Mouse (Mus musculus): ENCODE results near the gene Fkbp6.
A peak's percentile ranks its signal among the peaks of the same experiment; 100 is the strongest.
"Not testable (repeated sequence)": the region's sequence is repeated elsewhere in the genome, so short reads cannot be mapped to it uniquely, and the experiment has no call there.

Fkbp6 gene

GRCm38 (mm10) chr5:135349862-135350261 is at the start of gene Fkbp6:
Gene Fkbp6 (minus strand): TSS chr5:135350044.
- DNase-seq: no peak

DNA sequence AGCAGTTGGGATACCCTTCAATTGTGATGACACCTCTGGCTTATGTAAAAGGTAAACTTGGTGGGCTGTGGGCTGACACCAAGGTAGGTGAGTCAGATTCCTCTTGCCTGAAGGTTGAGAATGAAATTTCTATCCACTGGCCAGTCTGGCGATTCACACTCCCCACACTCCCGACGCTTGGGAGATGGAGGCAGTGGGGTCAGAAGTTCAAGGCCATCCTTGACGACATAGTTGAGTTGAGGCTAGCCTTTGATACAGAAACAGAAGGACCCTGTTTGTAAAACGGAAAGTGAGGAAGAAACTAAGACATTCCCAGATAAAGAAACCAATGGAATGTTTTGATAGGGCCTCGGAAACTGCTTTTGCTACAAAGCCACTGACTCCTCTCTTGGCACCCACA is 49.5 kb upstream of the Fkbp6 start:
- DNase-seq: no peak

GRCm38 (mm10) chr5:135395826-135396225 is 46.0 kb upstream of the Fkbp6 start:
- peak; percentile 15 to 28 for DNase-seq

GRCm38 (mm10) chr5:135394004-135394823 is 44.4 kb upstream of the Fkbp6 start, which contains the start of gene Pom121:
Gene Pom121 (minus strand): TSS chr5:135394546.
- peak; percentile 83 to 85 for DNase-seq

GRCm38 (mm10) chr5:135383771-135384170 is 33.9 kb upstream of the Fkbp6 start:
- no peak for DNase-seq

DNA sequence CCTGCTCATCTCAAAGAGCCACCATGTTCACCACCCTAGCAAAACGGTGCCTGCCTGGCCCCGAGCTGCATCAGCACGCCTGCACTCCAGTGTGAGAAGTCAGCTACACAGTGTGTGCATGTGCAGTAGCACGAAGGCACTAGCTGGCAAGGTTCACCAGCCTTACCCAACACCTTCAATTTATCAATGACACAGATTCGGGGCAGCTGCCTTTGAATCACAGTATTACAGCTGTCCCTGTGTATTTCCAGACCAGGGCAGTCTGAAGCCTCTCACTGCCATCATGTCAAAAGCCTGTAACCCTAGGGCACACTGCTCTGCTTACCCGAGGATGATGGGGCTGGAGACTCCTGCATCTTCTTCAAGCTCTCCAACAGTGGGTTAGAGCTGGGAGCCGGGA is 32.9 kb upstream of the Fkbp6 start:
- DNase-seq: no peak

GRCm38 (mm10) chr5:135381356-135381925 is 31.6 kb upstream of the Fkbp6 start:
- no peak for DNase-seq

GRCm38 (mm10) chr5:135380681-135381080 is 30.8 kb upstream of the Fkbp6 start:
- no peak for DNase-seq

GRCm38 (mm10) chr5:135376341-135376740 is 26.5 kb upstream of the Fkbp6 start:
- no peak for DNase-seq

DNA sequence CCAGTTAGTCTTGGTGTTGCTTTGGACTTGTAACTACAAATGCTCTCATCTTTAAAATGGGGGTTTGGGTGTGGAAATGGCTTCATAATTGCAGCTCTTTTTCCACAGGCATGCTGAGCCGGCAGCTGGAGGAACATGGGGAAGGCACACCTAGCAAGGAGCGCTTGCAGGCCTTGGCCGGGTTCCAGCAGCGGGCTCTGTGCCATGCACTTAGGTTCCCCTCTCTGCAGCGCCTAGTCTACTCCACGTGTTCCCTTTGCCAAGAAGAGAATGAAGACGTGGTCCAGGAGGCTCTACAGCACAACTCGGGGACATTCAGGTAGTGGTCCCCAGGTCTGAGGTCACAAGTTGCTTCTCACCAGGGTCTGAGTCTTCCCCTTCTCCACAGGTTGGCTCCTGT is 25.3 kb upstream of the Fkbp6 start:
- no peak for DNase-seq

DNA sequence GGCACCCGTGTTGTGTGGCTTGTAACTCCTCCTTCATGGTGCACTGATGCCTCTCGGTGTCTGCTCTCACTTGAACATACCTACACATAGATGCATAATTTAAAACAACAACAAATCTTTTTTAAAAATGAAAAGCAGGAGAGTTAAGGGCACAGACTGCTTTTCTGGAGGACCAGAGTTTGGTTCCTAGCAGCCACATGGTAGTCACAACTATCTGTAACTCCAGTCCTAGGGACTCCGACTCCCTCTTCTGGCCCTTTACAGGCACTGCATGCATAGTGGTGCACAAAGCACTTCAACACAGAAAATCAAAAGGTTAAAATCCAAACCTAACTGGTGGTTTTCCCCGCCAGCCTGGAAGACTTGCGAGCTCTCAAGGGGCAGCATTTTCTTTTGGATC is 23.8 kb upstream of the Fkbp6 start:
- no peak for DNase-seq

GRCm38 (mm10) chr5:135371195-135371594 is 21.4 kb upstream of the Fkbp6 start:
- no peak for DNase-seq

DNA sequence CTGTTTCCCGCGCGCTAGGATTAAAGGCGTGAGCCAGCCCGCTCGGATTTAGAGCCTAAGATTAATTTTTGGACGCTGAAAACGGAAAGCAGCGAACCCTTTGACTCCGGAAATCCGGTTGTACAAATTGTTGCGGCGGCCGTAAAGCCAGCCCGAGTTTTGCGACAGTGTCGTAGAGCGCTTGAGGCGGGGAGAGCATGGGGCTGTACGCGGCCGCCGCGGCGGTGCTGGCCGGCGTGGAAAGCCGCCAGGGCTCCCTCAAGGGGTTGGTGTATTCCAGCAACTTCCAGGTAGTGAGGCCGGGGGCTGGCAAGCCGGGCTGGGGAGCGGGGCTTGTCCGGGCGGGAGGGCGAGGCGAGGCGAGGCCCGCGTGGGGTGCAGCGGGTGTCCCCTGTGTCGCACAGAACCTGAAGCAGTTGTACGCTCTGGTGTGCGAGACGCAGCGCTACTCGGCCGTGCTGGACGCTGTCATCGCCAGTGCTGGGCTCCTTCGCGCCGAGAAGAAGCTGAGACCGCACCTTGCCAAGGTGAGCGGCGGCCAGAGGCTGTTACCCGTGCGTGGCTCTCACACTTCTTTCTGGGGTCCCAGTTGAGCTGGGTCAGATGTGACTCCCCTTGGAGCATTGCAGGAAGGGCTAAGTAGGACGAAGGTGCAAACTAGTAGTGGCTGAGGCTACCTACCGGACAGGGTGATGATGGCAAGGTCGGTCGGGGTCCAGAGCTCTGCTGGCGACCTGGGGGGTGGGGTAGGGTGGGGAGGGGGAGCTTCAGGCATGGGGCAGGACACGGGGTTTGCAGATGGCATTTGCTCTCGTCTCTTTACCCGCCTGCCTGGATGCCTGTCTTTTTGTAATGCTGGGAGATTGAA is 20.2 kb upstream of the Fkbp6 start, which contains the start of gene Nsun5:
Gene Nsun5, plus strand, starts transcription at position 167 of the 868 bp plus-strand sequence.
- DNase-seq: peak; percentile 93 to 94

- DNase-seq: not testable (repeated sequence)
Observed at GRCm38 (mm10) chr5:135369196-135369595, 19.4 kb upstream of the Fkbp6 start.

DNA sequence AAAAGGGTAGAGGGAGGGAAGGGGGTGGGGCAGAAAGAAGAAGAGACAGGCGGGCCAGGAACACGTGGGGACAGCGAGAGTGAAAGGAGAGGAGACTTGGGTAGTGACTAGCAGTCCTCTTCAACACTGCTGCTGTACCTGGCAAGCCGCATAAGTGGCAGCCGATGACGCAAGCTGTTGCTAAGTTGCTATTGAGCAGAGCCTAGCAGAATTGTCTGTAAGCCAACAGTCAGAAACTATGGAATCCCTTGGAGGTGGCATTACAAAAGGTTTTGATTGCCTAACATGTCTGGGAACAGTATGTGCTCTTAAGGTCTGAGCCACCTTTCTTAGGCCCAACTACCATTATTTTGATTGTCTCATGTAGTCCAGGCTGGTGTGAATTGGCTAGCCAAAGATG is 18.5 kb upstream of the Fkbp6 start:
- no peak for DNase-seq

GRCm38 (mm10) chr5:135367841-135368240 is 18.0 kb upstream of the Fkbp6 start:
- DNase-seq: no peak

DNA sequence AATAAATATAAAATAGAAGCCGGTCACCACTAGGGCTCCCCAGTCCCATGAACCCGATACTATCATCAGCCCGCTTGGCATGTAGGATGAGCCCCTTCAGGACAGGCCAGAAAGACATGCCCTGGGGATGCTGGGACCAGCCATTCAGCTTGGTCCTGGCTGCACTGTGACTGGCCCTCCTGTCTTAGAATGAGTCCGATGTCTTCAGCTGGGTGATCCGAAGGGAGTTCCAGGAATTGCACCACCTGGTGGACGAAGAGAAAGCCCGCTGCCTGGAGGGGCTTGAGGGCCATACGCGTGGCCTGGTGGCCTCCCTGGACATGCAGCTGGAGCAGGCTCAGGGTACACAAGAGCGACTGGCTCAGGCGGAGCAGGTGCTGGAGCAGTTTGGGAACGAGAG is 13.7 kb upstream of the Fkbp6 start:
- DNase-seq: no peak

GRCm38 (mm10) chr5:135362572-135362971 is 12.7 kb upstream of the Fkbp6 start:
- no peak for DNase-seq

- DNase-seq: no peak
Observed at GRCm38 (mm10) chr5:135359772-135360171, 9.9 kb upstream of the Fkbp6 start.

DNA sequence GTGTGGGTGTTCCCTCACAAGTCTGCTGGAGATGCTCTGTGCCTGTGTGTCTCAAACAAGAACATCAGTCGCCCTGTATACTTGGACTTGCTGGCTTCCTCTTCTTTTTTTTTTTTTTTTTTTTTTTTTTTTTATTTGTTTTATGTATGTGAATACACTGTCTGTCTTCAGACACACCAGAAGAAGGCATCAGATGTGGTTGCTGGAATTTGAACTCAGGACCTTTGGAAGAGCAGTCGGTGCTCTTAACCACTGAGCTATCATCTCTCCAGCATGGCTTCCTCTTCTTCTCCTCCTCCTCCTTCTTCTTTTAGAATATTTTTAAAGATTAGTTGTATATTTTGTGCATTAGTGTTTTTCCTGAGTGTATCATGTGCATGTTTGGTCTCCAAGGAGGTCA is 7.7 kb upstream of the Fkbp6 start:
- no peak for DNase-seq

DNA sequence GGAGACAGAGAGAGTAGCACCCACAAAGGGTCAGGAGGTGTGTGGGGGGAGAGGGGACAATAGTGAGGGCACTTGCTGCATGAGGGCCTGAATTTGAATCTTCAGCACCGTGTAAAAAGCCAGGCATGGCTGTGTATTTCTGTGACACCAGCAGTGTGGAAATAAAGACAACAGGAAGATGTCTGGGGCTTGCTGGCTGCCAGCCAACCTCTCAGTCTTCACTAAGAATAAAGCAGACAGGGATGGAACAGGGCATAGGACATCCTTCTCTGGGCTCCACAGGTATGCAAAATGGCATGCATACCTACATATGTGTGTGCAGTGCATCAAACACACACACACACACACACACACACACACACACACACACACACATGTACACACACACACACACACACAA is 6.2 kb upstream of the Fkbp6 start:
- no peak for DNase-seq

GRCm38 (mm10) chr5:135353564-135353963 is 3.7 kb upstream of the Fkbp6 start:
- DNase-seq: no peak

- DNase-seq: no peak
Observed at GRCm38 (mm10) chr5:135352995-135353394, 3.2 kb upstream of the Fkbp6 start, which contains the start of gene Trim50. Gene Trim50 (plus strand): TSS chr5:135353295.

Data from thymus, postnatal 36 days (tissue).